Mouse (Mus musculus) heart, postnatal 14 days (tissue): ENCODE measurements around the gene Chp1. TPM values are rescaled to one million over a fixed set of nuclear protein-coding genes. Genes with fewer than 3 reads are reported as not detected.
"Not testable (repeated sequence)": the region's sequence is repeated elsewhere in the genome, so short reads cannot be mapped to it uniquely, and the experiment has no call there.

Source experiments
- DNase-seq, 2 experiments: peaks; one replicate each; pipeline ENCODE4 v3.0.0; 2021 to 2022
- intact Hi-C: fragments of 180-260 bp; cut with DNase I; formaldehyde crosslinking; loops from one replicate; pipeline ENCODE4 v1.15.1; 2025
- long read RNA-seq, 2 experiments: library from polyadenylated mRNA; stranded (forward); transcript quantifications; one replicate each; pipeline ENCODE4 v2.0.0; 2021
- total RNA-seq, 2 experiments: library from RNA; stranded (reverse); gene quantifications; 2 replicates each; pipeline ENCODE4 v1.2.3; 2021

Gene Chp1
- total RNA-seq = 10 to 100 TPM; 90.3 to 91.6 TPM
- long read RNA-seq, experiment 1, transcript Chp1-201 (7 exons, 2,609 nt) = major isoform, 78 of 90 reads
- long read RNA-seq, experiment 1, partial matches to known transcripts = 10 of 90 reads
- long read RNA-seq, experiment 1, other reads (novel, unspliced or antisense) = 1 of 90 reads
- long read RNA-seq, experiment 2, transcript Chp1-201 (7 exons, 2,609 nt) = major isoform, 61 of 75 reads
- long read RNA-seq, experiment 2, partial matches to known transcripts = 12 of 75 reads
- long read RNA-seq, experiment 2, other reads (novel, unspliced or antisense) = 2 of 75 reads

DNA sequence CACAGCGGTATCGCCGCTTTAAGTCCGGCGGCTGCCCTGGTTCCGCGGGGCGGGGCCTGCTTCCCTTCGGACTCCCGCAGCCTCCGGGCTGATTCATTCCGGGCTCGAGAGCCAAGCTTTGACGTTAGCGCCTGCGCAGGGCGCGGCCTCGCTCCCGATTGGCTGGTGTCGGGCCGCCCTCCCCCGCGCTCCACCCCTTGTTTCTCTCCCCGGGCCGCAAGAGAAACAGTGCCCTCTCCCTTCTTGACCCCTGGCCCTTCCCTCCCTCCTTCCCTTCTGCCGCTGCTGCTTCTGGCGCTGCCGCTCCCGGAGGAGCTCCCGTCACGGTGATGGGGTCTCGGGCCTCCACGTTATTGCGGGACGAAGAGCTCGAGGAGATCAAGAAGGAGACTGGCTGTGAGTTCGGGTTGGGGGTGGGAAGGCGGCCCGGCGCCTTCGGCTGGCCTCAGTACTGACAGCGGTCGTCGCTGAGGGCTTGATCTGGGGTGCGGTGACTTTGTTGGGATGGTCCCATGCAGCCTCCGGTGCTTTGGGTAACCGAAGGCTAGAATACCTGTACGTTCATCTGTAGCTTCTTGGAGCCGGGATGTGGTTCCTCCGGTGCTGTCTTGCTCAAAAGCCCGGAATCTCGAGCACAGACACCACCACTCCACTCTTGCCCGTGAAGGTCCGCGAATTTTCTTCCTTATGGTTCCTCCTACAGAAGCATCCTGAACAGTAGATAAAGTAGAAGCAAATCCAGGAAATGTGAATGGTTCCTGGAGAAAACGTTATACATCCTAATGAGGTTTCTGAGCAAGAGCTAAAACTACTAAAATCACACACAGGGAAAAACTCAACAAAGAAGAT, at the start of gene Chp1, which contains the start of gene Exd1:
Gene Chp1 (plus strand): TSS at position 176 of the 849 bp plus-strand sequence.
Gene Exd1 (minus strand): TSS at position 106 of the 849 bp plus-strand sequence.
- intact Hi-C loops = loop anchor here (5.0 kb wide), 1 partner anchor 70 kb away; the partner anchor contains the start of gene Ino80
- DNase-seq = peak; percentile 99 to 100

DNA sequence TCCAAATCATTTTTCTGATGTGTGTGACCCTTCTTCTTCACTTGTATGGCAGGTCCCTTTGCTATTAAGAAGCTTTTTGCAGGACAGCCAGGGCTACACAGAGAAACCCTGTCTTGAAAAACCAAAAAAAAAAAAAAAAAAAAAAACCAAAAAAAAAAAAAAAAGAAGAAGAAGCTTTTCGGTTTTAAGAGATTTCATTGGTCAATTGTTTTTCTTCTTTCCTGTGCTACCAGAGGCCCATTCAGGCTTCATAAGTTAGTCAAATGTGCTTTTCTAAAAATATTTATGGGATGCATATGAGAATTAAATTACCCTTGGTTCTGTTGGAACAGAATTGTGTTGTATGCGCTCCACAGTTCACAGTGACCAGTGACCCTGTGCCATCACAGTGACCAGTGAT, 48.6 kb upstream of the Chp1 start:
- intact Hi-C loops = no loop called here
- no peak for DNase-seq

- DNase-seq = no peak
- intact Hi-C loops = no loop called here
Observed at GRCm38 (mm10) chr2:119500965-119501652, 46.4 kb upstream of the Chp1 start.

DNA sequence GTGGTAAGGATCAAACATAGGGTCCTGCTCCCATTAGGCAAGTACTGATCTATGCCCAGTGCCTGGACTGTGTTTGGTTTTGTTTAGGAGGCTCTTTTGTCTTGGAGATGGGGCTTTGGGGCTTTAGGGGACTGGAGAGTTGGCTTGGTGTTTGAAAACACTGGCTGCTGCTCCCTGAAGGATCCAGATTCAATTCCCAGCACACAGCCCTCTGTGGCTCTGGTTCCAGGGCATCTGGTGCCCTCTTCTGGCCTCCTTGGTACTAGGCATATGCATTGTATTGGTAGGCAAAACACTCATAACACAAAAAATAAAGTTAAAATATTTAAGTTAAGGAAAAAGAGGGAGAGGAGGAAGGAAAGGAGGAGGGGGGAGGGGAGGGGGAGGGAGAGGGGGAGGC, 40.4 kb upstream of the Chp1 start:
- intact Hi-C loops = no loop called here
- DNase-seq = no peak

DNA sequence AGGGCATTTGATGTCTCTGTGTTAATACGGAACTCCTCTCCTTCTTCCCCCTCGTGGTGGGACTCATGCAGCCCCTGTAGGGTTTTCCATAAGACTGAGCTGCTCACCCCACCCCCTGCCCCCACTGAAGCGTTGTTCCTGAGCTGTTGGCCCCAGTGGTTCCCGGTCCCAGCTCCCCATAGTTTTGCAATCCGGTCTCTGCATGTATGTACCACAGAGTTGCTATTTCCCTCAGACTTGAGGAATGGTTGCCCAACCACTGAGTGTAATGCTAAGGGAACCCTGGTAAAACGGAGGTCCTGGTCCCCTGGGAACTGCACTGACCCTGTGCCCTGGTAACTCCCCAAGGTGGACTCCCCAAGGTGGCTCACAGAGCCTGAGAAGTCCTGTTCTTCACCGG, 39.0 kb upstream of the Chp1 start:
- not testable (repeated sequence) for DNase-seq

GRCm38 (mm10) chr2:119510856-119511255, 36.6 kb upstream of the Chp1 start:
- intact Hi-C loops = no loop called here
- DNase-seq = no peak

More for the DNA sequence above, 39.0 kb upstream of the Chp1 start:
- intact Hi-C loops = not testable (repeated sequence)

- intact Hi-C loops = no loop called here
- no peak for DNase-seq
Observed at GRCm38 (mm10) chr2:119512292-119512691, 35.2 kb upstream of the Chp1 start.

DNA sequence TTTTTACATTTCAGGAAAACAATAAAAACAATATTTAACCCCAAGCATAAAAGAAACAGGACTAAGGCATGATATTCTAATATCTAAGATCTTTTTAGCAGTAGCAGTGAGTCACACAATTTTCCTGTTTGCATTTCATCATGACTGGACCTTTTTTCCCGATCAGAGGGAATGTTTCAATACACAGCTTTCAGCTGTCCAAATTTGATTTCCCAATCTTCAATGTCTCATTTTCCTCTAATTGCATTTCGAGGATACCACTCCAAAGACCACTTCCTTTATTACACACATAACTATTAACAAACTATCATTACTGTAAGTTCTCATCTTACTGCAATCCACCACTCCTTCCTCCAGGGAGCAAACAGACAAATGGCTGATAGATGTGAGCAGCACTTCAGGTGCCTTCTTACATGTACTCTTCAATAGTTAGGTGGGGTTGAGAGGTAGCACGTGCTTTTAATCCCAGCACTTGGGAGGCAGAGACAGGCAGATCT, 33.4 kb upstream of the Chp1 start:
- intact Hi-C loops = no loop called here
- DNase-seq = no peak

- intact Hi-C loops = no loop called here
- DNase-seq = no peak
Observed at GRCm38 (mm10) chr2:119516811-119517210, 30.7 kb upstream of the Chp1 start.

GRCm38 (mm10) chr2:119520550-119520949, 26.9 kb upstream of the Chp1 start:
- DNase-seq = no peak
- intact Hi-C loops = loop anchor here (10.0 kb wide), 1 partner anchor 86 kb away; no protein-coding TSS in a partner anchor

DNA sequence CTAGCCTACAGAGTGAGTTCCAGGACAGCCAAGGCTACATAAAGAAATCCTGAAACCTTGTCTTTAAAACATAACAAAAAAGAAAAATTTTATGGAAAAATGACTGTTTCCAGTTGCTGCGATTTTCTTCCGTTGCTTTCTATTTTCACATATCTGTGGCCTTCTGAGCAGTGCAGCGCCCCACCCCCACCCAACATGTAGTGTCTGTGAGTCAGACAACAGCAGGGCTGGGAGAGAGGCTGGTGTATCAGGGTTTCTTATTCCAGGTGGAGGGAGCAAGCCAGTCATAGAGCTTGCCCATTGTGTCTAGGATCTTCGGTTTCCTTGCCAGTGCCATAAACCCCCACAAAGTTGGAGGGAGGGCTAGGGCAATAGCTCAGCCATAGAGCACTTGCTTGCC, 23.7 kb upstream of the Chp1 start:
- intact Hi-C loops = loop anchor here (10.0 kb wide), 1 partner anchor 89 kb away; no protein-coding TSS in a partner anchor
- DNase-seq = no peak

DNA sequence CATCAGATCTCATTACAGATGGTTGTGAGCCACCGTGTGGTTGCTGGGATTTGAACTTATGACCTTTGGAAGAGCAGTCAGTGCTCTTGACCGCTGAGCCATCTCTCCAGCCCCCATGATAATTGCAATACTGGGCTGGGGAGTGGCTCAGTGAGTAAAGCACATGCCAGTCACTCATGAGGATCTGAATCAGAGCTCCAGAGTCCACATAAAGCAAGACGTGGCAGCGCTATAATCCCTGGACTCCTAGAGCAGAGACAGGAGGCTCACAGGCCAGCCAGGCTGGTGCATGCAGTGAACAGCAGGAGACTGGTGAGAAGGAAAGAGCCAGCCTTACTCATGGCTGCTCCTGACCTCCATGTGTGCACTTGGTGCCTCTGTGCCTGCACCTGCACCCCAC, 22.1 kb upstream of the Chp1 start:
- intact Hi-C loops = loop anchor here (10.0 kb wide), 1 partner anchor 91 kb away; no protein-coding TSS in a partner anchor
- no peak for DNase-seq

DNA sequence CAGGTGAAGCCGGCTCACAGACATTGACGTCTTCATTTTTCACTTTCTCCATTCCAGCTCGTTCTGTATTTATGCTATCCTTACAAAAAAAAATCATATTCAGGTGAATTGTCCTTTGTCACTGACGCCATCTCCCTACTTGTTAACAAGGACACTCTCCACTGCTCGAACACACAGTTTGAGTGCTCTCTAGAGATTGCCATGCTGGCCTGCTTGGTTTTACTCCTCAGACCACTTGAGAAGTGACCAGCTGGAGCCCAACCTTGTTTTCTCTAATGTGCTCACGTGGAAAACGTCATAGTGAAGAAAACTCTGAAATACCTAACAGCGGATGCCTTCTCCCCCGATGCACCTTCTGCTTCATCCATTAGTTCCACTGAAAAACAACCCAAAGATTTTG, 8.7 kb upstream of the Chp1 start:
- intact Hi-C loops = no loop called here
- DNase-seq = no peak

- DNase-seq = peak; percentile 59 to 67
- intact Hi-C loops = loop anchor here (2.0 kb wide), 1 partner anchor 45 kb away; no protein-coding TSS in a partner anchor
Observed at GRCm38 (mm10) chr2:119542106-119542505, 5.4 kb upstream of the Chp1 start.

DNA sequence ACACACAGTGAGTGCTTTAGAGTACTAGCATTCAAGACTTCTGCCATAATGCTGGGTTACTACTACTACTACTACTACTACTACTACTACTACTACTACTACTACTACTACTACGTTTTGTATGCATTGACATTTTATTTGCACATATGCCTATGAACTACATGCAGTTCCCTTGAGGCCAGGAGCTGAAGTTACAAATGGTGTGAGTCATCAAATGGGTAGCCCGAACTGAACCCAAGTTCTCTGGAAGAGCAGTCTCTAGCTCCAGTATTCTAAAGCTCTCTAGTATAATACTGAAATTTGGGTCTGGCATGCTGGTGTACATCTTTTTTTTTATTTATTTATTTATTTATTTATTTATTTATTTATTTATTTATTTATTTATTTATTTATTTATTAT, 3.8 kb upstream of the Chp1 start:
- DNase-seq = no peak

DNA sequence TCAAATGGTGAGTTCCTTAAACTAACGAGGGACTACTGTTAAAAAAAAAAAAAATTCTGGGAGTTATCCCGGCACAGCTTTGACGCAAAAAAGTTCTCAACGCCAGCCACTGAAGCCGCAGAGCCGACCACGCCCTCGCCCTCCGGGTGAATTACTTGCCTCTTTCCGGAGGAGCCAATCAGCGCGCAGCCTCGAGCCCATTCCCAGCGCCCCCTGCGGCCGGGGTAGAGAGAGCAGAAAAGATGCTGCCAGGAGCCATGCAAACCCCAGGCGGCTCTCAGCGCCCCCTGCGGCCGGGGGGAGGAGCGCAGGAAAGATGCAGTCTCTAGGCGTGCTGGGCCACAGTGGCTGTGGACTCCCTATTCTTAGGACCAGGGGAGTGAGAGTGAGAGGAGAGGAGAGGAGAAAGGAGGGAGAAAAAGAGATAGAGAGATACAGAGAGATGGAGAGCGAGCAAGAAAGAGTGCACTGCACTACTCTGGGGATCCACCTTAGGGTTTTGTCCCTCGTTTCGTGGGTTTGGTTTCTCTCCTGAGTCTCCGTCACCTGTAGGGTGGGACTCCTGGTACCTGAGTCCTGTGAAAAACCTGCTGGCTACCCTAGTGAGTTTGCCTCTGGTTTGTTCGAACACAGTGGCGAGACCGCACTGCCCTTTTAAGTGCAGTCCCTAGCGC, 512 bp upstream of the Chp1 start:
- DNase-seq = peak; percentile 83 to 90
- intact Hi-C loops = loop anchor here (5.0 kb wide), 1 partner anchor 70 kb away; the partner anchor contains the start of gene Ino80

More for the DNA sequence above, 3.8 kb upstream of the Chp1 start:
- intact Hi-C loops = loop anchor here (2.0 kb wide), 1 partner anchor 43 kb away; no protein-coding TSS in a partner anchor

DNA sequence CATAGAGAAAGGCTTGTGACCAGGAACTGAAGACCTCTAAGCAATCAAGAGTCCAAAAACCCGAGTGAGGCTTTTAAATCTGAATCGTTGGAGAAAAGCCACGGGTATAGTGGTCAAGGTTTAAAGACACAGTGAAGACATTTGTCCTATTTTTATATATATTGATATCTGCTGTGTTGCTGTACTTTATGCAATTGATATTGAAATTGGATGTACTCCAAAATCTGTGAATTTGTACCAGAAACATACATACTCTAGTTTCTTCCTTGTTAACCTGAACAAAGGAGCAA, 819 bp downstream of the Chp1 start:
- DNase-seq = no peak
- intact Hi-C loops = loop anchor here (5.0 kb wide), 1 partner anchor 71 kb away; the partner anchor contains the start of gene Ino80

DNA sequence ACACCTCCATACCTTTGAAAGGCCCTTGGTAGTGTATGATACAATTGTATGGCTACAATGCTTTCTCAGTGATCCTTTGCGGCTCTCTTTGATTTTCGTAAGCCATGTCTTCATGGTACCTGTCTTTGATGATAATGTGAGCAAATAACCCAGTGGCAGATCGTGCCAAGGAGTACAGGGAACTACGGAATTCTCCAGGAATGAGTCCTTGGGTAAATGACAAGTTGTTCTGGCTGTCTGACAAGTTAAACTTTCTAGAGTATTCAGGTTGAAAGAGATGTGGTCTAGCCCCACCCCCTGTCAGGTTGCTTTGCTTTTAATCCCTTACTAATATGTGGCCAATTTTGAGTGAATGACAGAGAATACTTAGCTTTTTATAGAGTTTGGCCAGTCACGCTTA, 1.2 kb downstream of the Chp1 start:
- DNase-seq = no peak
- intact Hi-C loops = loop anchor here (5.0 kb wide), 1 partner anchor 71 kb away; the partner anchor contains the start of gene Ino80

DNA sequence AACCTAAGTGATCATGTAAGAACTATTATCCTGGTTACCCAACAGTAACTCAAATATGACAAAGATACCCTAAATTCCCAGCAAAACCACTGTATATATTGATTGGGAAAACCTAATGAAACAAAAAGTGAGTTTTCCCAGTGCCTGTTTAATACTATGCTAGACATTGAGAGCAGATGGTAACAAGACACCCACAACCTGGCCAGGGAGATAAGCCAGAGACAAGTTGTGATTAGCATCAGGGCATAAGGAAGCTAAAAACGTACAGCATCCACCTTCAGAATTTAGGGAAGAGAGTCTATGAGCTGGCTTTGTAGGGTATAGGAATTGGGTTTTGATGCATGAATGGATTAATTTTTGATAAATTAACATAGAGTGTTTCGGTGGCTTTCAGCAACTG, 2.2 kb downstream of the Chp1 start:
- intact Hi-C loops = loop anchor here (5.0 kb wide), 1 partner anchor 72 kb away; the partner anchor contains the start of gene Ino80
- no peak for DNase-seq

DNA sequence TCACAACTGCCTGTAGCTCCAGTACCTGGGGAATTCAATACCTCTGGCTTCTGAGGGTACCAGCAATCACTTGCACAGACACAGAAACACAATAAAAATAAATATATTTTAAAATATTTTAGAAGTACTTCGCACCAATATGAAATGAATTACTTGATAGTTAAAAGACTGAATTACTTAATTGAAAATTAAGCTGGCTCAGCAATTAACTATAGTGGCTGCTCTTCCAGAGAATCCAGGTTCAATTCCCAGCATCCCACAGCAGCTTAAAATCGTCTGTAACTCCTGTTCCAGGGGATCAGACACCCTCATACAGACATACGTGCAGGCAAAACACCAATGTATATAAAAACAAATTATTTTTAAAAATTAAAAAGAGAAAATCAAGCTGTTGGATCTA, 10.5 kb downstream of the Chp1 start:
- intact Hi-C loops = no loop called here
- DNase-seq = no peak
